In the genomic region with DNA sequence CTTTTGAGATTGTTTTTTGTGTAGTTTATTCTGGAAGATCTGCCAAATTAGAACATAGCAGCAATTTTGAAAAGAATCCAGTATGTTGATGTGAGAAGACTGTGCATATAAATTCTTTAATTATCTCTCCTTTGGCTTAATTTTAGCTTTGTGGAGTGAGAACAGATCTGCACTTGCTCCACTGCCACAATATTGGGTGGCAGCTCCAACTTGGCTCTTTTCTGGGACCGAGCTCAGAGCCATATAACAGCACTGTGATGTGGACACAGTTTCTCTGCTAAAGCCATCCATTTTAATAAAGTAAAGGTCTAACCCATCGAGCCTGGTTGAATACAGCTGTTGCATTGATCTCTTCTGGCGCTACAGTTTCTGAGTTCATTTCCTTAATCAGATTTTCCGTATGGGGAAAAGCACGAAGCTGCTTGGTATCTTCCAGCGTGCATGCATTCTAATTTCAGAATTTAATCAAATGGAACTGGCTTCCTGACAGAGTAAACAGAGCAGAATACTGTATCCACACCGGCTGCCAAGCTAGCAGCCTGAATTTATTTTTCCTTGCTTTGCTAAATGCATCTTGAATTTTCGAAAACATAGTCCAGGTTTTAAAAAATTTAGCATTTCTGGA, we compare ENCODE assay signal across 14 mouse cellular contexts. TPM values are rescaled to one million over a fixed set of nuclear protein-coding genes. Genes with fewer than 3 reads are reported as not detected.
DNase-seq lines count a peak whose midpoint lies in the region; ATAC-seq and TF ChIP-seq lines count a peak whose summit lies in the region.
"Had no signal": no experiment of that assay in that cellular context is flagged by ENCODE, and none has a peak within 500 bp of the region (broad histone marks: within the 10 kb centered on the region; RNA-seq: fewer than 3 reads in every experiment).

No protein-coding gene starts in this region.

- no peak for DNase-seq in frontal cortex, postnatal 25 days (ENCODE audit: low spot score in 2 of 2)
- peak; percentile 23 to 45 for DNase-seq in left cerebral cortex, postnatal 25 days (ENCODE audit: low spot score in 2 of 2)
- no peak for DNase-seq in left cerebral cortex, adult 11 months (ENCODE audit: low spot score)
- DNase-seq in midbrain, postnatal 0 days (ENCODE audit: low spot score), result peak; percentile 37
- no peak for DNase-seq in cerebellum, postnatal 36 days
- DNase-seq: cerebellum, adult 11 months; lung, postnatal 4 days had no signal

- no peak for TF ChIP-seq POLR2A in cortical plate, adult 2 months (IDR thresholded peaks at IDR 0.05; ENCODE audit: extremely low read depth, insufficient read depth, low read length)

- H3K9me3 ChIP-seq in midbrain, postnatal 0 days (ENCODE audit: low read length), result no peaks in the 10 kb centered on the region
- H3K9me3 ChIP-seq: G1E; intestine, embryonic 15.5 days; limb, embryonic 12.5 days; liver, embryonic 15.5 days had no signal

- intact Hi-C loops in left cerebral cortex, postnatal 25 days (cut with DNase I), result no loop called here

- peak; percentile 69; the same call in 1 of the 2 replicates for ATAC-seq in frontal cortex, adult (ENCODE audit: low TSS enrichment)
- no peak for ATAC-seq in midbrain, postnatal 0 days (ENCODE audit: low FRiP score)
- ATAC-seq: intestine, embryonic 15.5 days had no signal

- no peak for TF ChIP-seq CTCF in cortical plate, adult 2 months (IDR thresholded peaks at IDR 0.05; ENCODE audit: extremely low read depth, insufficient read depth, low read length)
- no peak for TF ChIP-seq CTCF in midbrain, postnatal 0 days (IDR thresholded peaks at IDR 0.05)

- H3K27me3 ChIP-seq in midbrain, postnatal 0 days (ENCODE audit: insufficient read depth, low read length), result no peaks in the 10 kb centered on the region
- H3K27me3 ChIP-seq: intestine, embryonic 15.5 days; limb, embryonic 12.5 days had no signal

- no peaks in the 10 kb centered on the region for H3K4me1 ChIP-seq in cortical plate, adult 2 months (ENCODE audit: control insufficient read depth, insufficient read depth, low read length)
- H3K4me1 ChIP-seq in midbrain, postnatal 0 days (ENCODE audit: insufficient read depth, low read length), result no peaks in the 10 kb centered on the region
- H3K4me1 ChIP-seq: intestine, embryonic 15.5 days; limb, embryonic 12.5 days; liver, embryonic 15.5 days had no signal

- H3K4me3 ChIP-seq in cortical plate, adult 2 months (ENCODE audit: insufficient read depth, low read length), result no peak overlapping the region
- H3K4me3 ChIP-seq in midbrain, postnatal 0 days (ENCODE audit: low read depth, low read length), result no peak overlapping the region
- H3K4me3 ChIP-seq: intestine, embryonic 15.5 days; limb, embryonic 12.5 days; liver, embryonic 15.5 days had no signal

- H3K27ac ChIP-seq in cortical plate, adult 2 months (ENCODE audit: insufficient read depth, low read length), result peak overlapping the region; percentile 19; the same call in 1 of the 2 replicates
- H3K27ac ChIP-seq in midbrain, postnatal 0 days (ENCODE audit: low read depth, low read length), result no peak overlapping the region
- H3K27ac ChIP-seq: intestine, embryonic 15.5 days; kidney, postnatal 0 days; limb, embryonic 12.5 days; liver, embryonic 15.5 days had no signal

- H3K9ac ChIP-seq in midbrain, postnatal 0 days (replicated peaks; ENCODE audit: low read length, poor library complexity, severe bottlenecking), result no peak overlapping the region
- H3K9ac ChIP-seq: intestine, embryonic 15.5 days; limb, embryonic 12.5 days; liver, embryonic 15.5 days had no signal

- 53% methylated on average over 8 of the region's 8 CpGs for WGBS in midbrain, postnatal 0 days

- H3K4me2 ChIP-seq in midbrain, postnatal 0 days (ENCODE audit: low read depth, low read length, poor library complexity, severe bottlenecking), result no peak overlapping the region
- H3K4me2 ChIP-seq: intestine, embryonic 15.5 days; limb, embryonic 12.5 days; liver, embryonic 15.5 days had no signal

- no peaks in the 10 kb centered on the region for H3K36me3 ChIP-seq in midbrain, postnatal 0 days (ENCODE audit: insufficient read depth, low read length)
- H3K36me3 ChIP-seq: G1E; intestine, embryonic 15.5 days; limb, embryonic 12.5 days; liver, embryonic 15.5 days had no signal

RNA-seq across cellular contexts. Expression of a gene that starts 9.6 kb away (rescaled TPM):
- 10 to 100 TPM; 11.2 to 12.0 TPM for total RNA-seq in left cerebral cortex, postnatal 25 days (2021)
- 16.4 and 19.3 TPM in 2 replicates for polyA plus RNA-seq in cortical plate, adult 2 months (2012; rRNA removed)
- 13.4 and 19.0 TPM in 2 replicates for total RNA-seq in midbrain, postnatal 0 days (2014; rRNA removed)
- 22.6 and 27.7 TPM in 2 replicates for polyA plus RNA-seq in midbrain, postnatal 0 days (2015; fragmentation: Nextera tagmentation; extraction: Ambion mirVana)

RNA-seq across cellular contexts. Expression of a gene that starts 9.8 kb away (rescaled TPM):
- total RNA-seq in left cerebral cortex, postnatal 25 days (2021), result 10 to 100 TPM; 34.3 to 35.5 TPM
- 30.7 and 31.5 TPM in 2 replicates for polyA plus RNA-seq in cortical plate, adult 2 months (2012; rRNA removed)
- 36.9 and 55.5 TPM in 2 replicates for total RNA-seq in midbrain, postnatal 0 days (2014; rRNA removed)
- 70.8 and 71.2 TPM in 2 replicates for polyA plus RNA-seq in midbrain, postnatal 0 days (2015; fragmentation: Nextera tagmentation; extraction: Ambion mirVana)

RNA-seq across cellular contexts. Expression of a gene that starts 24.4 kb away (rescaled TPM):
- total RNA-seq in left cerebral cortex, postnatal 25 days (2021), result 100 to 1,000 TPM; 105 TPM
- 151 and 157 TPM in 2 replicates for polyA plus RNA-seq in cortical plate, adult 2 months (2012; rRNA removed)
- total RNA-seq in midbrain, postnatal 0 days (2014; rRNA removed), result 53.8 and 64.0 TPM in 2 replicates
- polyA plus RNA-seq in midbrain, postnatal 0 days (2015; fragmentation: Nextera tagmentation; extraction: Ambion mirVana), result 92.2 and 96.4 TPM in 2 replicates

Comparison
In these comparisons a context has a peak if more than half of its experiments do, and no peak if none do; other contexts are left out.
1. DNase-seq: peak in left cerebral cortex, postnatal 25 days (2 of 2) and midbrain, postnatal 0 days (single experiment); none in frontal cortex, postnatal 25 days (0 of 2), left cerebral cortex, adult 11 months (single experiment) and cerebellum, postnatal 36 days (0 of 2).